Mouse (Mus musculus): ENCODE measurements around the gene Trib2. TPM values are rescaled to one million over a fixed set of nuclear protein-coding genes. Genes with fewer than 3 reads are reported as not detected.

Trib2 gene
- total and polyA plus RNA-seq, 2 experiments, result 0.81 to 2.2 TPM

- Histone ChIP-seq H3K4me3 (ENCODE audit: insufficient read depth, low read depth, low read length) (no peak overlapping the region), H3K27me3 (ENCODE audit: control insufficient read depth, insufficient read depth, low read length) (no peaks in the 10 kb centered on the region), H3K79me2 (ENCODE audit: control insufficient read depth, insufficient read depth, low read length) (no peaks in the 10 kb centered on the region), H3K9ac (ENCODE audit: low read depth, low read length) (no peak overlapping the region), H3K27ac (replicated peaks; ENCODE audit: insufficient read depth, low read depth, low read length) (no peak overlapping the region), H3K4me1 (ENCODE audit: control insufficient read depth, insufficient read depth, low read length) (no peaks in the 10 kb centered on the region), H3K36me3 (ENCODE audit: control insufficient read depth, insufficient read depth, low read length) (no peaks in the 10 kb centered on the region)
- TF ChIP-seq CTCF (IDR thresholded peaks at IDR 0.05; ENCODE audit: low read depth, low read length) (no peak), POLR2A (IDR thresholded peaks at IDR 0.05; ENCODE audit: extremely low read depth, insufficient read depth, low read length) (no peak)
- DNase-seq (ENCODE audit: extremely low read depth, low read depth, low spot score), result no peak
- WGBS, result 94% methylated on average over 7 of the region's 7 CpGs
These were observed 15.9 kb upstream of the Trib2 start for GRCm38 (mm10) chr12:15832674-15833052.

- Histone ChIP-seq H3K36me3 (ENCODE audit: control insufficient read depth, insufficient read depth, low read length) (no peaks in the 10 kb centered on the region), H3K4me1 (ENCODE audit: control insufficient read depth, insufficient read depth, low read length) (no peaks in the 10 kb centered on the region), H3K27ac (replicated peaks; ENCODE audit: insufficient read depth, low read depth, low read length) (no peak overlapping the region), H3K4me3 (ENCODE audit: insufficient read depth, low read depth, low read length) (no peak overlapping the region), H3K27me3 (ENCODE audit: control insufficient read depth, insufficient read depth, low read length) (no peaks in the 10 kb centered on the region), H3K79me2 (ENCODE audit: control insufficient read depth, insufficient read depth, low read length) (no peaks in the 10 kb centered on the region), H3K9ac (ENCODE audit: low read depth, low read length) (no peak overlapping the region)
- TF ChIP-seq POLR2A (IDR thresholded peaks at IDR 0.05; ENCODE audit: extremely low read depth, insufficient read depth, low read length) (no peak), CTCF (IDR thresholded peaks at IDR 0.05; ENCODE audit: low read depth, low read length) (no peak)
- DNase-seq (ENCODE audit: extremely low read depth, low read depth, low spot score), result no peak
- WGBS, result 95% methylated on average over 3 of the region's 3 CpGs
These were observed 15.4 kb upstream of the Trib2 start for GRCm38 (mm10) chr12:15831941-15832673.

- Histone ChIP-seq H3K9ac (ENCODE audit: low read depth, low read length) (no peak overlapping the region), H3K27me3 (ENCODE audit: control insufficient read depth, insufficient read depth, low read length) (no peaks in the 10 kb centered on the region), H3K36me3 (ENCODE audit: control insufficient read depth, insufficient read depth, low read length) (no peaks in the 10 kb centered on the region), H3K79me2 (ENCODE audit: control insufficient read depth, insufficient read depth, low read length) (no peaks in the 10 kb centered on the region), H3K4me3 (ENCODE audit: insufficient read depth, low read depth, low read length) (no peak overlapping the region), H3K27ac (replicated peaks; ENCODE audit: insufficient read depth, low read depth, low read length) (no peak overlapping the region), H3K4me1 (ENCODE audit: control insufficient read depth, insufficient read depth, low read length) (no peaks in the 10 kb centered on the region)
- TF ChIP-seq CTCF (IDR thresholded peaks at IDR 0.05; ENCODE audit: low read depth, low read length) (no peak), POLR2A (IDR thresholded peaks at IDR 0.05; ENCODE audit: extremely low read depth, insufficient read depth, low read length) (no peak)
- DNase-seq (ENCODE audit: extremely low read depth, low read depth, low spot score), result no peak
- 85% methylated on average over 3 of the region's 3 CpGs for WGBS
These were observed 14.0 kb upstream of the Trib2 start for GRCm38 (mm10) chr12:15830750-15831149.

- WGBS, result 79% methylated on average over 2 of the region's 2 CpGs
- Histone ChIP-seq H3K27ac (replicated peaks; ENCODE audit: insufficient read depth, low read depth, low read length) (no peak overlapping the region), H3K36me3 (ENCODE audit: control insufficient read depth, insufficient read depth, low read length) (no peaks in the 10 kb centered on the region), H3K9ac (ENCODE audit: low read depth, low read length) (no peak overlapping the region), H3K4me1 (ENCODE audit: control insufficient read depth, insufficient read depth, low read length) (no peaks in the 10 kb centered on the region), H3K4me3 (ENCODE audit: insufficient read depth, low read depth, low read length) (no peak overlapping the region), H3K79me2 (ENCODE audit: control insufficient read depth, insufficient read depth, low read length) (no peaks in the 10 kb centered on the region), H3K27me3 (ENCODE audit: control insufficient read depth, insufficient read depth, low read length) (no peaks in the 10 kb centered on the region)
- TF ChIP-seq CTCF (IDR thresholded peaks at IDR 0.05; ENCODE audit: low read depth, low read length) (no peak), POLR2A (IDR thresholded peaks at IDR 0.05; ENCODE audit: extremely low read depth, insufficient read depth, low read length) (no peak)
- peak; percentile 58 for DNase-seq (ENCODE audit: extremely low read depth, low read depth, low spot score)
These were observed 12.2 kb upstream of the Trib2 start for GRCm38 (mm10) chr12:15828815-15829398.

GRCm38 (mm10) chr12:15821019-15821418 lies 4.3 kb upstream of the Trib2 start:
- TF ChIP-seq POLR2A (IDR thresholded peaks at IDR 0.05; ENCODE audit: extremely low read depth, insufficient read depth, low read length), result no peak
- TF ChIP-seq CTCF (IDR thresholded peaks at IDR 0.05; ENCODE audit: low read depth, low read length), result no peak
- no peak for DNase-seq (ENCODE audit: extremely low read depth, low read depth, low spot score)
- Histone ChIP-seq H3K4me1 (ENCODE audit: control insufficient read depth, insufficient read depth, low read length) (peaks cover 3% of the 10 kb centered on the region; the same call in 1 of the 2 replicates), H3K79me2 (ENCODE audit: control insufficient read depth, insufficient read depth, low read length) (no peaks in the 10 kb centered on the region), H3K4me3 (ENCODE audit: insufficient read depth, low read depth, low read length) (no peak overlapping the region), H3K27ac (replicated peaks; ENCODE audit: insufficient read depth, low read depth, low read length) (no peak overlapping the region), H3K27me3 (ENCODE audit: control insufficient read depth, insufficient read depth, low read length) (no peaks in the 10 kb centered on the region), H3K36me3 (ENCODE audit: control insufficient read depth, insufficient read depth, low read length) (no peaks in the 10 kb centered on the region), H3K9ac (ENCODE audit: low read depth, low read length) (no peak overlapping the region)

GRCm38 (mm10) chr12:15817365-15817764 lies 643 bp upstream of the Trib2 start:
- peak; percentile 15 for DNase-seq (ENCODE audit: extremely low read depth, low read depth, low spot score)
- no peaks in the 10 kb centered on the region for H3K27me3 ChIP-seq (ENCODE audit: control insufficient read depth, insufficient read depth, low read length)
- H3K27ac ChIP-seq (replicated peaks; ENCODE audit: insufficient read depth, low read depth, low read length), result no peak overlapping the region
- no peak overlapping the region for H3K9ac ChIP-seq (ENCODE audit: low read depth, low read length)
- TF ChIP-seq POLR2A (IDR thresholded peaks at IDR 0.05; ENCODE audit: extremely low read depth, insufficient read depth, low read length) (no peak), CTCF (IDR thresholded peaks at IDR 0.05; ENCODE audit: low read depth, low read length) (no peak)
- peaks cover 7% of the 10 kb centered on the region; the same call in 1 of the 2 replicates for H3K4me1 ChIP-seq (ENCODE audit: control insufficient read depth, insufficient read depth, low read length)
- no peaks in the 10 kb centered on the region for H3K36me3 ChIP-seq (ENCODE audit: control insufficient read depth, insufficient read depth, low read length)
- 9% methylated on average over 4 of the region's 4 CpGs for WGBS
- H3K79me2 ChIP-seq (ENCODE audit: control insufficient read depth, insufficient read depth, low read length), result no peaks in the 10 kb centered on the region
- H3K4me3 ChIP-seq (ENCODE audit: insufficient read depth, low read depth, low read length), result no peak overlapping the region; the same call in 1 of the 2 replicates

Data from liver, adult 2 months (tissue).